Mouse (Mus musculus) kidney, adult 2 months (tissue): Measurements from ENCODE around the gene Cpe.

Experiments
- CTCF ChIP-seq: fragments of 200-500 bp; conservative IDR thresholded peaks from 2 replicates; pipeline ENCODE4 v1.5.1; 2011; ENCODE audit warnings: low read depth, mild to moderate bottlenecking, control low read depth, low read length, moderate library complexity, mixed read lengths; ENCODE audit not compliant: insufficient read depth, insufficient read length
- POLR2A ChIP-seq: fragments of 200-500 bp; IDR thresholded peaks from one replicate; pipeline ENCODE4 v1.6.1; 2011; ENCODE audit warnings: low read depth, low read length, control low read depth

- TF ChIP-seq CTCF: no peak
- no peak for TF ChIP-seq POLR2A
Observed at GRCm38 (mm10) chr8:64712499-64712898, 19.6 kb upstream of the Cpe start.
